Mouse (Mus musculus) limb, embryonic 14.5 days (tissue): ENCODE data around the gene Vps41. TPM values are rescaled to one million over a fixed set of nuclear protein-coding genes. Genes with fewer than 3 reads are reported as not detected.
A peak's percentile ranks its signal among the peaks of the same experiment; 100 is the strongest.

Experiments used
- ATAC-seq: fragments of 200-750 bp; cut with Nextera tagmentation; 2 replicates; pipeline ENCODE4 v1.8.0; 2017; ENCODE audit warnings: low read depth, moderate number of reproducible peaks, moderate TSS enrichment; ENCODE audit not compliant: low FRiP score
- DNase-seq: peaks from one replicate; pipeline ENCODE4 v3.0.0-alpha.2; 2015; ENCODE audit warnings: low spot score
- H3K27ac ChIP-seq: fragments of 300-500 bp; sonication (generic); replicated peaks from 2 replicates; pipeline ENCODE4 v1.5.1; 2014; ENCODE audit warnings: low read depth, mild to moderate bottlenecking, low read length, moderate library complexity, mixed read lengths
- H3K27me3 ChIP-seq: fragments of 300-500 bp; sonication (generic); 2 replicates; pipeline ENCODE4 v1.6.1; 2014; ENCODE audit warnings: low read length, mixed read lengths; ENCODE audit not compliant: control insufficient read depth, insufficient read depth
- H3K36me3 ChIP-seq: fragments of 300-500 bp; sonication (generic); 2 replicates; pipeline ENCODE4 v1.6.1; 2014; ENCODE audit warnings: mild to moderate bottlenecking, low read length, moderate library complexity, mixed read lengths; ENCODE audit not compliant: control insufficient read depth, insufficient read depth
- H3K4me1 ChIP-seq: fragments of 300-500 bp; sonication (generic); 2 replicates; pipeline ENCODE4 v1.6.1; 2014; ENCODE audit warnings: antibody characterized with exemption, low read length, mixed read lengths; ENCODE audit not compliant: control insufficient read depth, insufficient read depth
- H3K4me2 ChIP-seq: fragments of 300-500 bp; sonication (generic); replicated peaks from 2 replicates; pipeline ENCODE4 v1.6.1; 2014; ENCODE audit warnings: low read depth, mild to moderate bottlenecking, low read length, moderate library complexity; ENCODE audit not compliant: severe bottlenecking
- H3K4me3 ChIP-seq: fragments of 300-500 bp; sonication (generic); replicated peaks from 2 replicates; pipeline ENCODE4 v1.5.1; 2014; ENCODE audit warnings: low read length
- H3K9ac ChIP-seq: fragments of 300-500 bp; sonication (generic); 2 replicates; pipeline ENCODE4 v1.6.1; 2014; ENCODE audit warnings: mild to moderate bottlenecking, low read depth, low read length, moderate library complexity; ENCODE audit not compliant: severe bottlenecking
- H3K9me3 ChIP-seq: fragments of 300-500 bp; sonication (generic); 2 replicates; pipeline ENCODE4 v1.6.1; 2016; ENCODE audit warnings: low read length; ENCODE audit not compliant: control insufficient read depth
- POLR2A ChIP-seq: fragments of 200-500 bp; IDR thresholded peaks from 2 replicates; pipeline ENCODE4 v1.8.0; 2012; ENCODE audit warnings: inconsistent platforms, mild to moderate bottlenecking, moderate library complexity, borderline replicate concordance; ENCODE audit not compliant: insufficient read depth, insufficient read length; ENCODE audit errors: extremely low read depth
- WGBS: fragments of 180-500 bp; shearing (Covaris S2); extraction: QIAGEN DNeasy Blood & Tissue Kit; methylation state at CpG from one replicate; pipeline ENCODE4 v1.1.7; 2014; 5-methylcytosine and 5-hydroxymethylcytosine counted together
- polyA plus RNA-seq, 2 experiments: library from polyadenylated mRNA; depleted of rRNA in 1 of 2; stranded (reverse) in 1 of 2; unstranded in 1 of 2; fragments of >200 nt; fragmentation: Nextera tagmentation in 1 of 2; extraction: Ambion mirVana in 1 of 2; gene quantifications; 2 replicates each; pipeline versions ENCODE4 v1.2.1 to v1.2.3; 2012 to 2014

Gene Vps41
- polyA plus RNA-seq, 2 experiments, result 39.8 to 68.5 TPM

- Histone ChIP-seq H3K4me2 (no peak overlapping the region), H3K9ac (no peak overlapping the region), H3K27me3 (no peaks in the 10 kb centered on the region), H3K4me1 (no peaks in the 10 kb centered on the region), H3K9me3 (no peaks in the 10 kb centered on the region), H3K4me3 (no peak overlapping the region), H3K27ac (no peak overlapping the region), H3K36me3 (no peaks in the 10 kb centered on the region)
- ATAC-seq (no peak), DNase-seq (no peak)
- 85% methylated on average over 5 of the region's 5 CpGs for WGBS
- no peak for TF ChIP-seq POLR2A
These were observed 42.4 kb downstream of the Vps41 start for GRCm38 (mm10) chr13:18759361-18760056.

DNA sequence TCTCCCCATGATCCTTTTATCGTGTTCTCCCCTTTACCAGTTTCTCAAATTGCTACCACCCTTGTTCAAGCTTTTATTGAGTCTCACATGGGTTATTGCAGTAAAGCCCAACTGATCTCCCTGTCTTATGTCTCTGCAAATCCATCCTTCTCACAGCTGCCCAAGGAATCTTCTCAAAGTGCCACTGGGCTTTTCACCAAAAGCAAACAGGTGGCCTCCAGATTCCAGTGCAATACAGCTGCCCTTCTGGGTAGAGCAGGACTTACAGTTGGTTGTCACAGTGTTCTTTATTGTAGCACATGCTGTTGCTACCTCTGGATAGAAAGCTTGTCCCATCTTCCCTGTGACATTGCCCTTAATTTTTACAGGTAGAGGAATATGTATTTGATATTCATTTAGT, 44.4 kb downstream of the Vps41 start:
- H3K27ac ChIP-seq, result no peak overlapping the region
- H3K9ac ChIP-seq, result no peak overlapping the region
- no peaks in the 10 kb centered on the region for H3K27me3 ChIP-seq
- 64% methylated on average over 1 of the region's 1 CpGs for WGBS
- no peak for TF ChIP-seq POLR2A
- H3K9me3 ChIP-seq, result no peaks in the 10 kb centered on the region
- H3K36me3 ChIP-seq, result no peaks in the 10 kb centered on the region
- ATAC-seq (peak; percentile 67), DNase-seq (peak; percentile 16)
- H3K4me2 ChIP-seq, result no peak overlapping the region
- H3K4me1 ChIP-seq, result no peaks in the 10 kb centered on the region
- no peak overlapping the region for H3K4me3 ChIP-seq

DNA sequence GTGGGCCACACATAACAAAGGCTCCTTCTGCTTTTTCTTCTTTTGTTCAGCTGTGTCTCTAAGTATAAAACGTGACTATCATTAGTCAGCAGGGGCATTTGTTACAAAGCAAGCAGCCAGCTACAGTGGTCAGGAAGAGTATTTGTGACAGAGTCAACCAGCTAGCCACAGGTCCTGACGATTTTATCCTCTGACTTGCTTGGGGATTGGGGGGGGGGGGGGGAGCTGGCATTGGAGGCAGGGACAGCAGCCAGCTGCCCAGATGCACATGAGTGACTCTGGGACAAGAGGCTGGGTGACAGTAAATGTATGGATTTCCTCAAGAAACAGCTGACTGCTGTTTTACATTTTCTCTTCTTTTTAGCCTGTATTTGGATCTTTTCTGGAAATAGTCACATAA, 50.8 kb downstream of the Vps41 start:
- 30% methylated on average over 2 of the region's 2 CpGs for WGBS
- no peak overlapping the region for H3K4me3 ChIP-seq

DNA sequence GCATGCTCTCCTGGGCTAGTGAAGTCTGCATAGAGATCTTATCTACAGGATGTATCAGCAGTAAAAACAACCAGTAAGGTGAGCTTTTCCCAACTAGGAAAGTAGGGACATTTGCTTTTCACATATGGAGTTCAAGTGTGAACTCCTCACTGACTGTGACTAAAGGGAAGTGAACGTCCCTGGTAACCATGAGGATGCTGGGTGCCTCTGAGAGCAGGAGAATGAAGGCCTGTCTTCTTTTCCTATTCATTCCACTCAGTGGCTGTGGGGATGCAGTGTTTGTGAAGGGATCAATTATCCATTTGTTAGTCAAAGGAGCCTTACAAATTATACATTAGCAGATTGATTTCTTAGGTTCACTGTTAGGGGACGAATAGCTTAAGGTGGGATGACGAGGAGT, 51.4 kb downstream of the Vps41 start:
- H3K9ac ChIP-seq, result no peak overlapping the region
- no peak for ATAC-seq
- no peak overlapping the region for H3K27ac ChIP-seq
- no peaks in the 10 kb centered on the region for H3K36me3 ChIP-seq
- TF ChIP-seq POLR2A, result no peak
- no peak overlapping the region for H3K4me2 ChIP-seq
- no peaks in the 10 kb centered on the region for H3K4me1 ChIP-seq
- H3K4me3 ChIP-seq, result no peak overlapping the region
- no peak for DNase-seq
- 76% methylated on average over 3 of the region's 3 CpGs for WGBS
- no peaks in the 10 kb centered on the region for H3K27me3 ChIP-seq
- H3K9me3 ChIP-seq, result no peaks in the 10 kb centered on the region

More for the DNA sequence above, 50.8 kb downstream of the Vps41 start:
- Histone ChIP-seq H3K27me3 (no peaks in the 10 kb centered on the region), H3K36me3 (no peaks in the 10 kb centered on the region), H3K27ac (no peak overlapping the region), H3K9me3 (no peaks in the 10 kb centered on the region), H3K9ac (no peak overlapping the region), H3K4me2 (no peak overlapping the region), H3K4me1 (no peaks in the 10 kb centered on the region)
- TF ChIP-seq POLR2A, result no peak
- no peak for ATAC-seq
- DNase-seq, result no peak

DNA sequence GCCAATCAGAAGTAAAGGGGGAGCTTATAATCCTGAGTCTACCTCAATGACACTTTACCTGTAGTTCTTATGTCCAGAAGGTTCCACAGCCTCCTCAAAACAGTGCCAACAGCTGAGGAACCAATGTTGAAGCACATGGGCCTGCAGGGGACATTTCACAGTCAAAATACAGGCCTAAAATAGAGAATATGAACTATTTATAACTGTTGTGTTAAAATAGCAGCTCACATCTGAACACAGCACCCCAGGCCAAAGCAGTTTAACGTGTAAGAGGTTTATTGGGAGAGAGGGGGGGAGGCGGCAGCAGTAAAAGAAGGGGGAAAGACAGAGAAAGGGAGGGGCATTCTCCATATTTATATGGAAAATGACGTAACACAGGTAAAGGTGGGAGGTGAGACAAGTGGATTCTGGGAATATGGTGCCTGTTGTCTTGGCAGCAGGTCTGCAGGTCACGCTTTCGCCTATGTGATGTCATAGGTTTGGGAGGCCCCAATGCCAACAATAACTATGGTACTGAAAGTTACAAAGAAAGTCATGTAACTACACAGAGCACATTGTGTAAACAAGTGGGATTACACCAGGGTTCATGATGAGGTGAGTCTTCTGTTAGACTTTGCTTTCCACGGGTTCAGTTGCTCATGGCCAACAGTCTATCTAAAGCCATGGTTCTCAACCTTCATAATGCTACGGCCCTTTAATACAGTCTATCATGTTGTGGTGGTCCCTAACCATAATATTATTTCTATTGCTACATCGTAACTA, 56.5 kb downstream of the Vps41 start:
- no peak for DNase-seq
- no peak for ATAC-seq
- no peak overlapping the region for H3K9ac ChIP-seq
- H3K36me3 ChIP-seq, result no peaks in the 10 kb centered on the region
- H3K27me3 ChIP-seq, result no peaks in the 10 kb centered on the region
- TF ChIP-seq POLR2A, result no peak
- no peak overlapping the region for H3K4me3 ChIP-seq
- no peaks in the 10 kb centered on the region for H3K9me3 ChIP-seq
- H3K4me1 ChIP-seq, result no peaks in the 10 kb centered on the region
- WGBS, result 78% methylated on average over 8 of the region's 8 CpGs
- no peak overlapping the region for H3K4me2 ChIP-seq
- no peak overlapping the region for H3K27ac ChIP-seq
